Mouse (Mus musculus) spleen, postnatal 36 days (tissue): ENCODE results near the gene Jkamp.
A peak's percentile ranks its signal among the peaks of the same experiment; 100 is the strongest.
"Not testable (repeated sequence)": the region's sequence is repeated elsewhere in the genome, so short reads cannot be mapped to it uniquely, and the experiment has no call there.

Experiments
- DNase-seq, 2 experiments: peaks; one replicate each; pipeline ENCODE4 v3.0.0; 2022; ENCODE audit warnings: low spot score in 2 of 2, mixed read lengths in 1 of 2

Gene Jkamp

DNA sequence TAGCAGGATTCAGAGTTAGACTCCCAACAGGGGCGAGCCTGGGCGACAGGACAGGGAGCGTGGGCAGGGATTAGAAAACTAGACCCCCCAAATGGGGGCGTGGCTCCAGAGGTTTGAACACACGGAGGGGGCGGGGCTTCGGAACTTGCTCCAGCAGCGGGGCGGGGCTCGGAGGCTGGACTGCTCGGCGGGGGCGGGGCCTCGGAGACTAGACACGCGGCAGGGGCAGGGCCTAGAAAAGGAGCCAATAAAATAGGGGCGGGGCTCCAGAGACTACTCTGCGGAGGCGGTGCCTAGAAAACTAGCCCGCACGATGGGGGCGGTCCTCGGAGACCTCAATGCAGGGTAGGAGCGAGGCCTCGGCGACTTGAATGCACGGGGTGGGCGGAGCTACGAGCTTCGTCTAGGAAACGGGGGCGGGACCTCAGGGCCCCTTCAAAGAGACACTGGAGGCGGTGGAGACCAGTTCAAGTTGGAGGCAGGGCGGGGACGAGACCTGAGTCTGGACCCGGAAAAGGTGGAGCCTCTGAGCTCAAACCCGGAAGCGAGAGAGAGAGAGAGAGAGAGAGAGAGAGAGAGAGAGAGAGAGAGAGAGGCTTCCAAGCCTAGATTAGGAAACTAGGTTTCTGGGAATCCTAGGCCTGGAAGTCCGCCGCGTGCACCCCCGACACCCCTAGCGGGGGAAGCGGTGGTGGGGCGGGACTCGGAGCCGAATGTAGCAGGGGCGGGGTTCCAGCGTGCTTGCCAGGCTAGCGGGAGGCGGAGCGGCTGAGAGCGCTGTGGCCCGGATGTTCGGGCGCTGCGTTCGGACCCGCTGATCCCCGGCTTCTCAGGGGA is at the start of gene Jkamp, which contains the start of gene L3hypdh:
Jkamp (plus strand) TSS at position 261 of the 837 bp plus-strand sequence.
L3hypdh (minus strand) TSS at position 111 of the 837 bp plus-strand sequence.
- peak; percentile 99 to 100 for DNase-seq

- DNase-seq, result no peak
Observed at GRCm38 (mm10) chr12:72036097-72036661, 49.2 kb upstream of the Jkamp start.

- no peak for DNase-seq
Observed at GRCm38 (mm10) chr12:72037049-72037448, 48.3 kb upstream of the Jkamp start.

DNA sequence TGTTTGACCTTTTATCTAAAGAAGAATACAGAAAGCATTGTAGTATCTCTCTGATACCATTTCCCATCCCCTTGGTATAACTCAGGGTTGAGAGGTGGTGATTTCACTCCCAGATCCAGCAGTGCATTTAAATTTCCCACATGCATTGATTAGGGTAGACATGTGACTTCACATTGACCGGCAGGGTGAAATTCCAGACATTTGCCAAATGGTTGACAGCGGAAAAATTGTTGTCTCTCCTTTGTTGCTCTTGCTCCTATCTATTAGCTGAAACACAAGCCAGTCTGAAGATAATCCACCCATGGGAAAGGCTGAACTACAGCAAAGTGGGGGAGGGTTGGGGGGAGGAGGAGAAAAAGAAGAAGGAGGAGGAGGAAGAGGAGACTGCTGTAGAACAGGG is 46.5 kb upstream of the Jkamp start:
- no peak for DNase-seq

DNA sequence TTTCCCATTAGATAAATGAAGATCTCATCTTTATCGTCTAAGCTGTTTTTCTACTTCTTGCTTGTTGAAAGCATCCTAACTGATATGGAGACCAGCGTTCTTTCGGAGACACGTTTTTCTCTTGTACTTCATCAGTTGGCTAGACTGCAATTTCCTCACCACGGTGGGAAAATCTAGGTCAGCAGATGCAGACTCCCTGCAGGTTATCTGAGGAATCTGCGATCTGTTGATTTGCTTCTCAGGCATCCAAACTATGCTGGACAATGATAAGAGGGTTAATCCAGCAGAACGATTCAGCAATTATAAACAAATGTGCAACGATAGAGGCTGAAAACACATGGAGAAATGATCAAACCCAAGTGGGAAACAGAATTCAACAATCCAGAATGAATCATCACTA is 45.9 kb upstream of the Jkamp start:
- DNase-seq, result no peak

DNA sequence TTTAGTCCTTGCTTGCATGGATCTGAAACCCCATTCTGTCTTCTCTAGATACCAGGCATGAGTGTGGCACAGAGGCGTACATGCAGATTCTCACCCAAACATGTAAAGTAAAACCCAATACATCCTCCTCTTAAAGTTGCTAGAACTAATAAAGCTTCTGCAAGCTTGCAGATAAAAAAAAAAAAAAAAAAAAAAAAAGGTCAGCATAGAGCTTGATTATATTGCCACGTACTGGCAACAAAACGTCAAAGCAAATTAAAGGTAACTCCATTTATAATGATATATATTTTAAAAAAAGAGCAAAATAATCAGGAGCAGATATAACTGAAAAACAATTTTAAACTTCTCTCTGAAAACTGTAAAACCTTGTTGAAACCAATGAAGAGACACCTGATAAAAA is 44.2 kb upstream of the Jkamp start:
- no peak for DNase-seq

DNA sequence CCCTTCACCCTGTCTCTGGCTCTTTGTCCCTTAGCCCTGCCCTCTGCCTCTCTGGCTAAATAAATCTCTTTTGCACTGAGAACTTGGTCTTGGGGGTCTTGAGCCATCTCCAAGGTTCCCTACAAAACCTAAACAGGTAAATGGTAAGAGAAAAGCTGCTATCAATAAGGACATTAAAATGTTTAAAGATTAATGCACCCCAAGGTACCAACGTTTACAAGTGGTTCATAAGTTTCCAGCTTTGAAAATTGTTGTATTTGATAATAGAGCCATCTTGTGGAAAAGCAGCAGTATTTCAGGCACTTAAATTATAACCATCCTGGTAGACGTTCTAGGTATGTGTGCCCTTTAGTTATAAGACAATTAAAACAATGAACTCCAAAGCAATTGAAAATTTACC is 37.9 kb upstream of the Jkamp start:
- DNase-seq, result no peak

- not testable (repeated sequence) for DNase-seq
Observed at GRCm38 (mm10) chr12:72050156-72050555, 35.2 kb upstream of the Jkamp start.

DNA sequence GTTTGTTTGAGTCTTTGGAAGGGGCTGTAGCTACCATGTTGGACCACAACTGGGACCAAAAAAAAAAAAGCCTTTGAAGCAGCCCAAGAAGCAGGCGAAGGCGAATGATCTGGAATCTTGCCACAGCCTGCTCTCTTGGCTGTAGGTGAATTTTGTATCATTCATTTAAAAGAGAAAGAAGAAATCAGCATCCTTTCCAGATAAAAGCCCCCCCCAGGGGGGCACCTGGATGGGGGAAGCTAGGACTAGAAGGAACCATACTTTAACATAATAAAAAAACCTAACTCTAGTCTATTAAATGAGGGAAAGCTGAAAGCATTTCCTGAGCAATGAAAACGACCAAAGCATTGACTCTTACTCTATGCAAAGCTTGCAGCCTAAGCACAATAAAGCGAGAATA is 34.6 kb upstream of the Jkamp start:
- DNase-seq, result no peak

- no peak for DNase-seq
Observed at GRCm38 (mm10) chr12:72052571-72052970, 32.8 kb upstream of the Jkamp start.

- DNase-seq, result no peak
Observed at GRCm38 (mm10) chr12:72053303-72053702, 32.1 kb upstream of the Jkamp start.

- DNase-seq, result no peak
Observed at GRCm38 (mm10) chr12:72053851-72054250, 31.5 kb upstream of the Jkamp start.

DNA sequence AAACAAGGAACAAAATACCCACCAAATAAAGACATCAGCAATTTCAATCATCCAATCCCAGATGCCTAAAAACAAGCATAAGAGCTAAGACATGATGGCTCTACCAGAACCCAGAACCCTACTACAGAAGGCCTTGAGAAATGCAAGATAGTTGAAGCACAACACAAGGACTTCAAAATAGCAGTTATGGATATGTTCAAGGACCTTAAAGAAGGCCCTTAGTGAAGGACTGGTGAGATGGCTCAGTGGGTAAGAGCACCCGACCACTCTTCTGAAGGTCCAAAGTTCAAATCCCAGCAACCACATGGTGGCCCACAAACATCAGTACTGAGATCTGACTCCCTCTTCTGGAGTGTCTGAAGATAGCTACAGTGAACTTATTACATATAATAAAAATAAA is 27.6 kb upstream of the Jkamp start:
- DNase-seq, result no peak

DNA sequence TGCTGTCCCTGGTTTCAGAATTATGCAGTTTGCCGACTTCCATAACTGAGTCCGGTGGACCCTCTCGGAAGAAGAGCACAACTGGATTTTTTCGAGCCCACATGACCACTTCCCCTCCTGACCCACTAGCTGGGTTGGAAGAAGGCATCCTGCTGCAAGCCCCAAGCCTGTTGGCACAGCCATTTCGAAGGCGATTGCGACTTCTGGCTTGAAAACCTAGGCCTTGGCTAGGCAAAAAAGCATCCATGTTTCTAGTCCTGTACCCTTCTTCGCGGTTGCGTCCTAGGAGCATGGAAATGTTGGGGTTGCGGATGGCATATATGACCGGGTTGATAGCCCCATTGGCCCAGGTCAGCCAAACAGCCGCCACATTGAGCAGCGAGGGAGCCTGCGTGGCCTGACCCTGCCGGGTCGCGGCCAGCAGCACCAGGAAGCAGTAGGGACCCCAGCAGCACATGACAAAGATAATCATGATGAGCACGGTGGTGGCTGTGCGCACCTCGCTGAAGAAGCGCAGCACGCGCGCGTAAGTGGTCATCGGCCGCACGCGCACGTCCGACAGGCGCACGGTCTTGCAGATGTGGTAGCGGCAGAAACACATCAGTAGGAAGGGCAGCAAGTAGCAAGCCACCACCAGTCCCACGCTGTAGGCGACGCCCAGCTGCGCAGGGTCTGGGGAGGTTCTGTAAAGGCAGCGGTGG is 15.6 kb upstream of the Jkamp start:
- no peak for DNase-seq

- peak; percentile 68 for DNase-seq
Observed at GRCm38 (mm10) chr12:72070327-72071269, 14.8 kb upstream of the Jkamp start, which contains the start of gene Gpr135. Gene Gpr135 (minus strand): TSS chr12:72071125.

GRCm38 (mm10) chr12:72078248-72078647 is 7.1 kb upstream of the Jkamp start:
- no peak for DNase-seq

DNA sequence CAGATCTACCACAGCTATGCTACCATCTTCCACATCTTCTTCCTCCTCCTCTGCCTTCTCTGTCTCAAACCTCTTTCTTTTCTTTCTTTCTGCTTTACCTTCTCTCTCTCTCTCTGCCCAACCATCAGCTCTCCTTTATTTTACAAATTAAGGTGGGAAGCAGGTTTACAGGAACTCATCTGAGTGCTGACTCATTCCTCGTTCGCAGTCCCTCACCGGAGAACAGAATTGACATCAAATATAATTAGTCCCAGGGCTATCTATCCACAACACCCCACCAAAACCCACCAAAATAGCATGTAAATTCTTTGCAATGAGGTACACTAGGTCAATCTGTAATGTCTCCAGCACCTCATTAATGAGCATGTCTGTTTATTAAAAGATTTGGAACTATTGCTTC is 3.4 kb upstream of the Jkamp start:
- no peak for DNase-seq

- no peak for DNase-seq
Observed at GRCm38 (mm10) chr12:72082370-72082769, 3.0 kb upstream of the Jkamp start.

DNA sequence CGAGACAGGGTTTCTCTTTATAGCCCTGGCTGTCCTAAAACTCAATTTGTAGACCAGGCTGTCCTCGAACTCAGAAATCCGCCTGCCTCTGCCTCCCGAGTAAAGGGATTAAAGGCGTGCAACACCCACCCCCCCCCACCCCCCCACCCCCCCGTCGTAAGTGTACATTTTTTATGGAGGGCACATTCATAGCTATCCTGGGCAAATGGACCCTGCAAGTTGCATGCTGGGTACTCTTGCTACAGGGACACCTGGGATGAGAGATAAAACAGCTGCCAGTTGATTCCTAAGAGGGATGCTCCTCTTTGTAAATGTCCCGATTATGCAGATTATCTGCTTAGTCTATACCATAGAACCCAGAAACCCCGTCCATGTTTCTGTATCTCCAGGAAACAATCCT is 2.1 kb upstream of the Jkamp start:
- DNase-seq, result no peak

DNA sequence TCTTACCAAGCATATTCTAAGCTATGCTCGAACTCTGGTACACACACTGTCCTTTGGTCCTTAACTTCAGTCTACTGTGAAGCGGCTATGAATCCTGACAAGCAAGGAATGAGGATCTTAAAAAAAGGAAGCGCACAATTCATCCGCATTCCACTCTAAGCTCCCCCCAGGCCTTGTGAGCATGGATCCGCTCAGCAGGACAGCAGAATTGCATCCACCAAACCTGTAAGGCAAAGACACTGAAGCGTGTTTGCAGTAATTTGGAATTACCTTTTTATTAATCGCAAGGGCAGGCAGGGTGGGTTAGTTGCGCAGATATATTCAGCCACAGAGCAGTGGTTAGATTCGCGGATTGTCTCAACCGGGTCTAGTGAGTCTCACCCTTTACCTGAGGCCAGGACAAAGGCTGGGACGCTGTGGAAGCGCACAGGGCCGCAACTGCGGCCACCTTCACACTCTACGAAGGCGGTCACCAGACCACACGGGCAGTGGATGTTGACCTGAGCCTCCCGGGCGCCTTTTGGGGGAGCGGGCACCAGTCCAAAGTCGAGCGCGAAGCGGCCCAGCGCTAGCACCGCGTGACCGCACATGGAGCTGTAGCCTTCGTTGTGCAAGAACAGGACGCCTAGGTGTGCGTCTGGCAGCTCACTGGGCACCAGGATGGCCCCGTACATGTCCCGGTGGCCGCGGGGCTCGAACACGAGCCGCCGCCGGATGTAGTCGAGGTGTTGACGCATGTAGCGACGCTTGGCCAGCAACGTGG is 947 bp upstream of the Jkamp start:
- no peak for DNase-seq

DNA sequence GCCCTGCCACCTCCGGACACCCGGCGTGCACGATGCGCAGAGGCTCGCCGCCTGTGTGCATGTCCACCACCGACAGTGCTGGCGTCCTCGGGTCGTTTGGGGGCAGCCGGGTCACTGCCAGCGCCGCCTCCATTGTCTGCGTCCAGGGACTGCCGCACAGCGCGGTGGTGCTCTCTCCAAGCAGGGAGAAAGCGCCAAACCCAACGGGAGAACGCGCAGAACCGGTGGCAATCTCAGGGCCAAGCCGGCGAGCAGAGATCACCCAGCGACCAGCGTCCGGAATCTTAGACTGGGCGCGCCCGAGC is 413 bp upstream of the Jkamp start:
- DNase-seq, result no peak
